Mouse (Mus musculus): ENCODE measurements around the gene Dync1i2.

The Dync1i2 gene

DNA sequence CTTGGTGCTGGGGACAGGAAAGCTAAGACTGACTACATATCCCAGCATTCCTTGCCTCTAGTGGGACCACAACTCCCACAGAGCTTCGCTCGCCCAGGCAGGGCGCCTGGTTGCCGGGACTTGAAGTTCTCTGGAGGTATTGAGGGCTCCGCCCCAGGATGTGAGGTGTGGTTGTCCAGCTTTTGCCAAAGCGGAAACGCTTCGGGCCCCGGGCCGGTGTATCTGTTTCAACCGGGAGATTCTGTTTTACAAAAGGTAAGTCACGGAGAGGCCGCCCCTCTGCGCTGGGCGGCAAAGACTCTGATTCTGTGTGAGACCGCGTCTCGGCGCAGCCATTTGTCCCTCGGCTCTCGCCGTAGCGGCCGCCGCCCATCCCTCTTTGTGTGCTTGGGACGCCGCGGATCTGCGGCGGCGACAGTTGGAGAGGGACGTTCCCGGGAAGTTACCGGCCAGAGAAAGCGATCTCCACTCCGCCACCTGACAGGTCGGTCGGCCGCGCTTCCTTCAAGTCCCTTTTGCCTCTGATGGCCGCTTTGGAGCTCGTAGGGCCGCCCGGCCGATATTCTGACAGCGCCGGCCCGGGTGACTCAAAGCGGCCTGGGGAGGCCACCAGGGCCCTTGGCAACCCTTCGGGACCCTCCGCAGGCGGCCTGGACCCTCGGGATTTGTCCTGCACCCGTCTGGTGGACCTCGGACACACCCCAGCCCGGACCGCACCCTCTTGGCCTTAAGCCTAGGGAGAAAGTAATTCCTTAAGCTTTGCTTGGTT is at the start of gene Dync1i2:
Gene Dync1i2 (plus strand): TSS at position 116 of the 769 bp plus-strand sequence.
- DNase-seq, result peak; percentile 95

DNA sequence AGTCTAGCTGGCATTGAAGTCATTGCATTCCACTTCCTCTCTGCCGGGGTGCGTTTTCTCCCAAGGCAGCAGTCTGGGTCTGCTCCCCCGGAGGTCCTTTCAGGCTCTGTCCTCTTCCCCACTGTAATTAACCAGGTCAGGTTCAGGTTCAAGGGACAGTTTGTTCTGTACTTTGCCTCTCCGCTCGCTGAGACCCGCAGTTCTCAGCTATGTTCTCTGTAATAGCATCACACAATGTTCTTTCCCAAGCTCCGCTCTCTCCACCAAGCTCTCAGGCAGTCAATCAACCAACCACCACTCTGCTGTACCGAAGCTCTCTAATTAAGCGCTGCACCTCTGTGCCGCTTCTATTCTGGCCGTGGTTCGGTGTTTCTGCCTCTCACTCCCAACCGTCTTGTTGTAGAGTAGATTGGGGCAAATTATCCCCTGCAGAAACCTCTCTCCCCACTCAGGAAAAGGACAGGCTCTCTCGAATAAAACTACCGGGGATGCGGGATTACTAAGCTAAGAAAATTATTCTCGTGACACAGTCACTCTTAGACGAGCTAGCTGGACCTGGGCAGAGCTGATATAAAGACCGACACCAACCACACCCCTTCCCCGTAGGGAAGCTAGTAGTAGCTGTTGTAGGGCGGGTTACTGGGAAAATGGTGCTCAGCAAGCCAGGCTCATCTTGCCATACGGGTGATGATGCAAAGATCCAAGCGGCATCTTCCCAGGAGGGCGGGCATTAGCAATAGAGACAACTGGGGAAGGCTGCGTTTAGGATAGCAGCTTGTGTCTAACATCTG is 48.5 kb upstream of the Dync1i2 start:
- no peak for DNase-seq

GRCm38 (mm10) chr2:71167211-71167610 is 44.3 kb upstream of the Dync1i2 start:
- DNase-seq, result no peak

DNA sequence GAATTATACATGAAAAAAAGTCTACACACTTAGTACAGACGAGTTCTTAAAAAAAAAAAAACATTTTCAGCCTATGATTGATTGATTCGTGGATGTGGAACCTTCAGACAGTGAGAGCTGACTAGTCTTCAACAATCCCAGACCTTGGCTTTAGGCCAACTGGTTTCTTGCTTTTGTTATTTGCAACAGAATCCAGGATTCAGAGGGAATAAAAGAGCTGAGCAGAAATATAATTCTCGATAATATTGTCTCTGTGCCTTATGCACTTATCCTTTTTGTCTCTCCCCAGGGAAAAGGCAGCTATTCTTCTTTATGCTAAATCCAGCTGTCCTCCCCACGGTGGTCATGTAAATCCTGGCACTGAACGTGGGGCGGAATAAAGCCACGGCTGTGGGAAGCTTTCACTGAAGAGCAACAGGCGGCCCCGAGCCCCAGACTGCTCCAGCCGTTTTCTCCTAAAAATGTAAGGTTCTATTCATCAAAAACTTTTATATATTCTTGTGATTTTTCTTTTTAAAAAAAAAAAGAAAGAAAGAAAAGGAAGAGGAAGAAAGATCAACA is 43.0 kb upstream of the Dync1i2 start:
- DNase-seq, result peak; percentile 36

DNA sequence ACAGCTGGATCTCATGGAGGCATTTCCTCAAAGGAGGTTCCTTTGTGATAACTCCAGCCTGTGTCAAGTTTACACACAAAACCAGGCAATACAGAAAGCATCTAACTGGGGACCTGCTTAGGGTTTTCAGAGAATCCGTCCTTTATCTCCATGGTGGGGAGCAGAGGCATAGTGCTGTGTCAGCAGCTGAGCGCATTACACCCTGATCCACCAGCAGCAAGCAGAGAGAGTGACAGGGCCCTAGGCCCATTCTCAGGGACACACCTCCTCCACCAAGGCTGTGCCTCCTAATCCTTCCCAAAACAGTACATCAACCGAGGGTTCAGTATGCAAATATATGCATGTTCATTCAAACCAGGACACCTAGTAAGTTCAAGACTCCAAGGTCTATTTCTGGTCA is 38.5 kb upstream of the Dync1i2 start:
- no peak for DNase-seq

- DNase-seq, result no peak
These were observed 34.9 kb upstream of the Dync1i2 start for GRCm38 (mm10) chr2:71176329-71177249.

- no peak for DNase-seq
These were observed 34.3 kb upstream of the Dync1i2 start for GRCm38 (mm10) chr2:71177250-71177615.

- no peak for DNase-seq
These were observed 33.7 kb upstream of the Dync1i2 start for GRCm38 (mm10) chr2:71177760-71178159.

- no peak for DNase-seq
These were observed 31.8 kb upstream of the Dync1i2 start for GRCm38 (mm10) chr2:71179716-71180115.

DNA sequence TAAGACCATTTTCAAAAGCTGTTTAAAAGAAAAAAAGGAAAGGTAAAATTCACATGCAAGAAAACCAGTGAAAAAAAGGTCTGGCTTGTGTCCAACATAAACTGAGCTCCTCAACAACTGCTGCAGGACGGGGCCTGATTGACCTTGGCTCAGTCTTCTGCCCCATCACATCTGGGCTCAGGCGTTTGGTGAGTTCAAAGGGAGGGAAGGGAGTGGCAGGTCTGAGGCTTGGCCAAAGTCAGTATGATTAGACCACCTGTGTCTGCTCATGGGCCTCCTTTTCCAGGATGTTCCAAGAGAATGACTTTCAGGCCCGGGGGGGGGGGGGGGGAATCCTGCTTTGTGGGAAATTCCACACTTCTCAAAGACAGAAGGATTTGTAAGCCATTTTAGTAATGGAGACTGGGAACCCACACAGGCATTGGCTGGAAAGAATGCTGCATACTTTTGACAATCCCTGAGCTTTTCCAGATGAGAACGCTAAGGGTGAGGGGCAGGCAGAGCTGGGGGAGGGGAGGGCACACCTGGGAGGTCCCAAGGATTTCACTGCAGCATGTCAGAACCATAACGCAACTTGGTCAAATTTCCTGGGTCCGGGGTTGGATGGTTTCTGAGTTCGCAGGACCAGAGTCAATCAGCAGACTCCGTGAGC is 30.8 kb upstream of the Dync1i2 start:
- no peak for DNase-seq

DNA sequence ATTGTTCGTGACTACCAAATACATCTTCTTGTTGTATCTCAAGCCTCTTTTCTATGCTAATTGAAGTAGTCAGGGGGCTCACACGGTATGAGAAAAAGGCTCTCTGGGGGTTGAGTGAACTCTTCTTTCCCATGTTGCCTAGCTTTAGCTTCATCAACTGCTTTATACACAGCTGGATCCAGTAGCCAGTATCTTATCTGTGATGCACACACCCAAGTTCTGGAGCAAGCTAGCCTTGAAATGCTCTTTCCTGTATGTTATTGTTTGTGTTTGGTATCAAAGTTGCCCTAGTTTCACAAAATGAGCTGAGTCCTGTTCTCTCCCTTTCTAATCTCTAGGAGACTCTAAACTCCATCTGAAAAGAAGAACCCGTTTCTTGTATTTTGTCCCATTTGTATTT is 23.6 kb upstream of the Dync1i2 start:
- no peak for DNase-seq

GRCm38 (mm10) chr2:71188861-71189260 is 22.6 kb upstream of the Dync1i2 start:
- peak; percentile 24 for DNase-seq

GRCm38 (mm10) chr2:71191391-71192194 is 19.9 kb upstream of the Dync1i2 start:
- no peak for DNase-seq

DNA sequence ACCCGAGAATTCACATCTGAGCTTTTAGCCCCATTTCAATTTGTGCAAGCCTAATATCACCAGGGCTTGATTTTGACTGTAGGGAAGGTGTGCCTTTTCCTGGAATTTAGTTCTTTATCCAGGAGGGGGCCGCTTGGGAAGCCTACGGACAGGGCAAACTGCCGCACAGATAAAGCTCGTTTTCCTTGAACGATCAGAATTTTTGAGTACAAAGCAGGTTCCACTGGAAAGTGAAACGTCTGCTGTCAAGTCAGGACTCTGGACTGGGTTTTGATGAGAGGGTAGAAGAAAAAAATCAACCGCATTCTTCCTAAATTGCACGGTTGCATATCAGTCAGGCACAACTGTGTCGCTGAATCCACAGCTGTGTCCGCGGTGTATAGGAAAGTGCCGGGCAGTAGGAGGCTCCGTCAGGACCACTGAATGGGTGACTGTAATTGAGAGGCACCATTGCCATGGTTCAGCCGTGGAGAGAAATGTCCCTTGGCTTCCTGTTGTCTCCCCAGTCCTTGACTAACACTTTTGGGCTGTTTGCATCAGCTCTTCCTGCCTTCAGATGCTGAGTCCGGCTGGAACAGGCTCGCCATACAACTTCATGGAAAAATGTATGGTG is 19.2 kb upstream of the Dync1i2 start:
- no peak for DNase-seq

- peak; percentile 50 for DNase-seq
These were observed 17.2 kb upstream of the Dync1i2 start for GRCm38 (mm10) chr2:71194137-71194960.

- DNase-seq, result no peak
These were observed 14.6 kb upstream of the Dync1i2 start for GRCm38 (mm10) chr2:71196947-71197346.

DNA sequence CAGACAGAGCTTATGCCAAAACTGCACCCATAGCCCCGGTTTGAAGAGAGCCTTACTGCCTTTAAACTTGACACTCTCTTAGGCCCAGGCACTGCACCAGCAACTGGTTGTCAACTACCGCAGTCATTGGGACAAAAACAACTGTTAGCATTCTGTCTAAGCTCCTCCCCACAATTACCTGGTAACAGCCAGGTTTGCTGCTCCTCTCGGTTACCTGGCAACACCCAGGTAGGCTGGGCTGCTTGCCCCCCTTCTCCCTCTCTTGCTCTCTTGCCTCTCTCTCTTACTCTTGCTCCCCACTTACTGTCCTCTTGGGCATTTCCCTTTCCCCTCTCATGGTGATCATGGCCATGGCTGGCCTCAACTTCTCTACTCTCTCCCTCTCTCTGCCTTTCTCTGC is 12.6 kb upstream of the Dync1i2 start:
- DNase-seq, result peak; percentile 31

GRCm38 (mm10) chr2:71200485-71200884 is 11.0 kb upstream of the Dync1i2 start:
- DNase-seq, result no peak

DNA sequence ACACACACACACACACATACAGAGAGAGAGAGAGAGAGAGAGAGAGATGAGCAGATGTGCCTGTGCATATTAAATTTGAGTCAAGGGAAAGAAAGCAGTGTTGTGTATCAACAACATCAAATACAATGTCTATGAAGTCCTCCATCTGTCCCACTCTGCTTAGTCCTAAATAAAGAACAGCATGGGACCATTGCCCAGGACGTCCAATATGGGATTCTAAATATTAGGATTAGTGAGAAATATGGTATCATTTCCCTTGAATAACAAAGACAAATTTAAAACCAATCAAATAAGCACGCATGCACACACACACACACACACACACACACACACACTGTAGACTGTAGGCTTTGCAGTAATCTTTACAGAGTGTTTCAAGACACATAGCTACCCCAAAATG is 9.6 kb upstream of the Dync1i2 start:
- DNase-seq, result no peak

Data from kidney, postnatal 10 days (tissue).